Mouse (Mus musculus): ENCODE data around the gene Elf1. TPM values are rescaled to one million over a fixed set of nuclear protein-coding genes. Genes with fewer than 3 reads are reported as not detected.
A peak's percentile ranks its signal among the peaks of the same experiment; 100 is the strongest.

Gene Elf1
- polyA plus RNA-seq, 1 experiment, result 15.4 TPM

DNA sequence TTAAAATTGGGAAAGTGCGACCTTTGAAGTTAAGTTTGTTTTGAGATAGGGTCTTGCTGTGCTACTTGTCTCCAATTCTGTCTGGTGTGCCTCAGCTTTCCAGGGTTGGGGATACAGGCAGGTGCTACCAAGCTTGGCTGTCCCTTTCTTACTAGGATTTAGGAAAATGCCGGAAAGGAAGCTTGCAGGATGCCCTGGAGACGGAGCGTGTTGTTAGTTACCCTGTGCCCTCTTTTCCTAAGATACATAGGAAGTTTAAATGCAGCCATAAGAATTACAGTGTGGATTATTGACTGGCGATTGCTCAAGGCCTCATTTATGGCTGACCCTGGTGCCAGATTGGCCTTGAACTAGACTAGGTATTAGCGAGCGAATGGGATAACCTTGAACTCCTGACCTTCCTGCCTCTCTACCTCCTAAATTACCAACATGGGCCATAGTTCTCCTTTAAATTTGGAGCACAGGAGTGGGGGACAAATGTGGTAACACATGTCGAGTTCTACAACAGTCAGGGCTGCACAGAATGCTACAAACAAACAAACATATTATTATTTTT is 36.3 kb downstream of the Elf1 start:
- peaks cover 40% of the 10 kb centered on the region for H3K4me1 ChIP-seq (ENCODE audit: control insufficient read depth, insufficient read depth, low read length)
- no peak for DNase-seq
- H3K4me3 ChIP-seq (ENCODE audit: insufficient read depth, low read depth, low read length), result no peak overlapping the region
- TF ChIP-seq CTCF (conservative IDR thresholded peaks at IDR 0.05; ENCODE audit: insufficient read depth, insufficient read length, low read depth, low read length) (no peak), POLR2A (IDR thresholded peaks at IDR 0.05; ENCODE audit: low read depth, low read length) (no peak)
- H3K27ac ChIP-seq (ENCODE audit: insufficient read depth, low read depth, low read length), result no peak overlapping the region
- no peaks in the 10 kb centered on the region for H3K36me3 ChIP-seq (ENCODE audit: control insufficient read depth, insufficient read depth, low read length)
- H3K27me3 ChIP-seq (replicated peaks; ENCODE audit: control insufficient read depth, insufficient read depth, low read length), result no peaks in the 10 kb centered on the region
- WGBS, result 65% methylated on average over 8 of the region's 8 CpGs

GRCm38 (mm10) chr14:79518123-79518522 is 37.1 kb downstream of the Elf1 start:
- H3K4me1 ChIP-seq (ENCODE audit: control insufficient read depth, insufficient read depth, low read length), result peaks cover 37% of the 10 kb centered on the region
- H3K27ac ChIP-seq (ENCODE audit: insufficient read depth, low read depth, low read length), result peak overlapping the region; percentile 83; the same call in 1 of the 2 replicates
- whole genome bisulfite sequencing, result 58% methylated on average over 2 of the region's 2 CpGs

GRCm38 (mm10) chr14:79518761-79519662 is 38.0 kb downstream of the Elf1 start:
- peak; percentile 56 for DNase-seq
- peak overlapping the region; percentile 83 for H3K27ac ChIP-seq (ENCODE audit: insufficient read depth, low read depth, low read length)
- TF ChIP-seq POLR2A (IDR thresholded peaks at IDR 0.05; ENCODE audit: low read depth, low read length) (no peak), CTCF (conservative IDR thresholded peaks at IDR 0.05; ENCODE audit: insufficient read depth, insufficient read length, low read depth, low read length) (no peak)
- no peak overlapping the region for H3K4me3 ChIP-seq (ENCODE audit: insufficient read depth, low read depth, low read length)
- 35% methylated on average over 19 of the region's 19 CpGs for whole genome bisulfite sequencing
- H3K27me3 ChIP-seq (replicated peaks; ENCODE audit: control insufficient read depth, insufficient read depth, low read length), result no peaks in the 10 kb centered on the region
- peaks cover 30% of the 10 kb centered on the region for H3K4me1 ChIP-seq (ENCODE audit: control insufficient read depth, insufficient read depth, low read length)
- no peaks in the 10 kb centered on the region for H3K36me3 ChIP-seq (ENCODE audit: control insufficient read depth, insufficient read depth, low read length)

More at GRCm38 (mm10) chr14:79518123-79518522, 37.1 kb downstream of the Elf1 start:
- no peaks in the 10 kb centered on the region for H3K27me3 ChIP-seq (replicated peaks; ENCODE audit: control insufficient read depth, insufficient read depth, low read length)
- no peak overlapping the region for H3K4me3 ChIP-seq (ENCODE audit: insufficient read depth, low read depth, low read length)
- no peak for DNase-seq
- no peak for TF ChIP-seq POLR2A (IDR thresholded peaks at IDR 0.05; ENCODE audit: low read depth, low read length)
- TF ChIP-seq CTCF (conservative IDR thresholded peaks at IDR 0.05; ENCODE audit: insufficient read depth, insufficient read length, low read depth, low read length), result no peak
- no peaks in the 10 kb centered on the region for H3K36me3 ChIP-seq (ENCODE audit: control insufficient read depth, insufficient read depth, low read length)

DNA sequence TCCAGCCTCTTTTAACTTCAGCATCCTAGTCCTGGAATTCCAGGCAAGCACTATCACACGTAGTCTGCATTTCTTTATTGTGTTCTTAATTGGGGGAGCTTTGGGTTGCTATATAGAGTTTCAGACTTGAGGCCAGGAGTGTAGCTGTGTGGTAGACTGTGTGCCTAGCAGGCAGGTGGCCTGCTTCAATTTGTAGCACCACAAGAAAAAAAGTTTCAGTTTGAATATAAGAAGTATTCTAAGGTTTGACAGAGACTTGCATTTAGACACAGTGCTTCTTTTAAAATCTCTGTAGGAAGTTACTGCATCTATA is 38.6 kb downstream of the Elf1 start:
- no peaks in the 10 kb centered on the region for H3K27me3 ChIP-seq (replicated peaks; ENCODE audit: control insufficient read depth, insufficient read depth, low read length)
- DNase-seq, result no peak
- no peak overlapping the region for H3K4me3 ChIP-seq (ENCODE audit: insufficient read depth, low read depth, low read length)
- TF ChIP-seq CTCF (conservative IDR thresholded peaks at IDR 0.05; ENCODE audit: insufficient read depth, insufficient read length, low read depth, low read length) (no peak), POLR2A (IDR thresholded peaks at IDR 0.05; ENCODE audit: low read depth, low read length) (no peak)
- H3K4me1 ChIP-seq (ENCODE audit: control insufficient read depth, insufficient read depth, low read length), result peaks cover 36% of the 10 kb centered on the region
- WGBS, result 44% methylated on average over 1 of the region's 1 CpGs
- no peak overlapping the region for H3K27ac ChIP-seq (ENCODE audit: insufficient read depth, low read depth, low read length)
- H3K36me3 ChIP-seq (ENCODE audit: control insufficient read depth, insufficient read depth, low read length), result no peaks in the 10 kb centered on the region

- H3K27ac ChIP-seq (ENCODE audit: insufficient read depth, low read depth, low read length), result no peak overlapping the region
These were observed 39.6 kb downstream of the Elf1 start for GRCm38 (mm10) chr14:79520612-79521011.

DNA sequence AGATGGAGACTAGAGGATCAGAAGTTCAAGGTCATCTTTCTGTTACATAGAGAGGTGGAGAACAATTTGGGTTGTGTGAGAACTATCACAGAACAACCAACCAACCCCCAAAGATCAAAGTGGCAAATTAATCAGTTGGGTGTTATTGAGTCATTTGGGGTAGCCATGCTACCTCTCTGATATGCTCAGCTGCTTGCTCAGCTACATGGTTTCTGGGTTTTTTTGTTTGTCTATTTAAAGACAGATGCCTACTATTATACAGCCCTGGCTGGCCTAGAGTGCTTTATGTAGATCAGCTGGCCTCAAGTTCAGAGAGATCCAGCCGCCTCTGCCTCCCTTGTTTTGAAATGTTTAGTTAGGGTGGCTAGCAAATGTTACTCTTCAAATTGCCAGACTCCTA is 40.1 kb downstream of the Elf1 start:
- no peak for DNase-seq
- Histone ChIP-seq H3K4me1 (ENCODE audit: control insufficient read depth, insufficient read depth, low read length) (peaks cover 34% of the 10 kb centered on the region), H3K36me3 (ENCODE audit: control insufficient read depth, insufficient read depth, low read length) (no peaks in the 10 kb centered on the region), H3K27ac (ENCODE audit: insufficient read depth, low read depth, low read length) (peak overlapping the region; percentile 86), H3K4me3 (ENCODE audit: insufficient read depth, low read depth, low read length) (no peak overlapping the region), H3K27me3 (replicated peaks; ENCODE audit: control insufficient read depth, insufficient read depth, low read length) (no peaks in the 10 kb centered on the region)
- WGBS, result 61% methylated on average over 1 of the region's 1 CpGs
- no peak for TF ChIP-seq CTCF (conservative IDR thresholded peaks at IDR 0.05; ENCODE audit: insufficient read depth, insufficient read length, low read depth, low read length)
- no peak for TF ChIP-seq POLR2A (IDR thresholded peaks at IDR 0.05; ENCODE audit: low read depth, low read length)

More at GRCm38 (mm10) chr14:79520612-79521011, 39.6 kb downstream of the Elf1 start:
- H3K4me3 ChIP-seq (ENCODE audit: insufficient read depth, low read depth, low read length), result no peak overlapping the region
- H3K27me3 ChIP-seq (replicated peaks; ENCODE audit: control insufficient read depth, insufficient read depth, low read length), result no peaks in the 10 kb centered on the region
- peaks cover 34% of the 10 kb centered on the region for H3K4me1 ChIP-seq (ENCODE audit: control insufficient read depth, insufficient read depth, low read length)
- H3K36me3 ChIP-seq (ENCODE audit: control insufficient read depth, insufficient read depth, low read length), result no peaks in the 10 kb centered on the region
- DNase-seq, result no peak
- TF ChIP-seq CTCF (conservative IDR thresholded peaks at IDR 0.05; ENCODE audit: insufficient read depth, insufficient read length, low read depth, low read length) (no peak), POLR2A (IDR thresholded peaks at IDR 0.05; ENCODE audit: low read depth, low read length) (no peak)

DNA sequence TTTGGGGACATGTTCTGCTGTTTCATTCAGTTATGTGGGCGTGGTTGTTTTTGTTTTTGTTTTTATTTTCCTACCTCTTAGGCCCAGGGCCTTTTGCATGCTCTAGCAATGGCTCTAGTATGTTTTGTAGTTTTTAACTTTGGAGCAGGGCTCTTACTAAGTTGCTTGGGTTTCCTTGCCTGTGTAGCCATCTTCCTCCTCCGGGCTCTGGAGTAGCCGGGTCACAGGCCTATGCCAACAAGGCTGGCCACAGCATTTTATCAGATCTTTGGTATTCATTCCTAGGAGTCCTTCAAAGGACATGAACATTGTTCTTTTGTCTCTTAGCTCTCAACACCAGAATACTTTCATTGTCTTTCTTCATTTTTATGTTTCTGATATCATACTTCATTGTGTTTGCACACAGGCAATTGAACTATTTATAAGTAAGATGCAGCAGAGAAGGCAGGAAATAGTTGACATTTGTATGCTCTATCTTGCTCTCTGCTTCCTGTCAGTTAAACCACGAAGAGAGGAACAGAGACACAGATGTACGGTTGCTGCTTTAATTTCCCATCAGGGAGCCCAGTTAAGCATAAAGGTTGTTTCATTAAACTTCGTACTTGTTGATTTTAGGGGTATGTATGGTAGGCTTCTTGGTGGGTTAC is 40.6 kb downstream of the Elf1 start:
- H3K27me3 ChIP-seq (replicated peaks; ENCODE audit: control insufficient read depth, insufficient read depth, low read length), result no peaks in the 10 kb centered on the region
- H3K4me1 ChIP-seq (ENCODE audit: control insufficient read depth, insufficient read depth, low read length), result peaks cover 29% of the 10 kb centered on the region
- no peak for TF ChIP-seq POLR2A (IDR thresholded peaks at IDR 0.05; ENCODE audit: low read depth, low read length)
- no peak for TF ChIP-seq CTCF (conservative IDR thresholded peaks at IDR 0.05; ENCODE audit: insufficient read depth, insufficient read length, low read depth, low read length)
- H3K36me3 ChIP-seq (ENCODE audit: control insufficient read depth, insufficient read depth, low read length), result no peaks in the 10 kb centered on the region
- WGBS, result 59% methylated on average over 6 of the region's 6 CpGs
- H3K27ac ChIP-seq (ENCODE audit: insufficient read depth, low read depth, low read length), result peak overlapping the region; percentile 86
- no peak overlapping the region for H3K4me3 ChIP-seq (ENCODE audit: insufficient read depth, low read depth, low read length)
- peak; percentile 43 for DNase-seq
